Mouse (Mus musculus) midbrain, embryonic 16.5 days (tissue): Measurements from ENCODE around the gene Prr22. TPM values are rescaled to one million over a fixed set of nuclear protein-coding genes. Genes with fewer than 3 reads are reported as not detected.

ENCODE experiments used
- ATAC-seq: fragments of 200-750 bp; cut with Nextera tagmentation; 2 replicates; pipeline ENCODE4 v1.8.0; 2017; ENCODE audit warnings: moderate TSS enrichment
- H3K27ac ChIP-seq: fragments of 300-500 bp; sonication (generic); 2 replicates; pipeline ENCODE4 v1.5.1; 2014; ENCODE audit warnings: mild to moderate bottlenecking, low read length, mixed read lengths
- H3K27me3 ChIP-seq: fragments of 300-500 bp; sonication (generic); 2 replicates; pipeline ENCODE4 v1.6.1; 2014; ENCODE audit warnings: low read depth, low read length, mixed read lengths; ENCODE audit not compliant: control insufficient read depth, insufficient read depth
- H3K36me3 ChIP-seq: fragments of 300-500 bp; sonication (generic); 2 replicates; pipeline ENCODE4 v1.6.1; 2014; ENCODE audit warnings: mild to moderate bottlenecking, low read length, moderate library complexity, mixed read lengths; ENCODE audit not compliant: control insufficient read depth, insufficient read depth
- H3K4me1 ChIP-seq: fragments of 300-500 bp; sonication (generic); 2 replicates; pipeline ENCODE4 v1.6.1; 2014; ENCODE audit warnings: mild to moderate bottlenecking, low read length, mixed read lengths; ENCODE audit not compliant: control insufficient read depth, insufficient read depth
- H3K4me2 ChIP-seq: fragments of 300-500 bp; sonication (generic); 2 replicates; pipeline ENCODE4 v1.6.1; 2014; ENCODE audit warnings: mild to moderate bottlenecking, low read length, mixed read lengths
- H3K4me3 ChIP-seq: fragments of 300-500 bp; sonication (generic); 2 replicates; pipeline ENCODE4 v1.5.1; 2014; ENCODE audit warnings: low read depth, mild to moderate bottlenecking, low read length, moderate library complexity, mixed read lengths
- H3K9ac ChIP-seq: fragments of 300-500 bp; sonication (generic); 2 replicates; pipeline ENCODE4 v1.6.1; 2014; ENCODE audit warnings: low read depth, low read length, mixed read lengths
- H3K9me3 ChIP-seq: fragments of 300-500 bp; sonication (generic); replicated peaks from 2 replicates; pipeline ENCODE4 v1.6.1; 2014; ENCODE audit warnings: mild to moderate bottlenecking, low read length, mixed read lengths; ENCODE audit not compliant: control insufficient read depth, poor library complexity, severe bottlenecking
- WGBS: fragments of 180-500 bp; shearing (Covaris S2); extraction: QIAGEN DNeasy Blood & Tissue Kit; methylation state at CpG from one replicate; pipeline ENCODE4 v1.1.7; 2014; 5-methylcytosine and 5-hydroxymethylcytosine counted together
- polyA plus RNA-seq: library from polyadenylated mRNA; unstranded; fragments of >200 nt; fragmentation: Nextera tagmentation; extraction: Ambion mirVana; gene quantifications from 2 replicates; pipeline ENCODE4 v1.2.1, GENCODE M21; 2015

Prr22 gene
- polyA plus RNA-seq, 1 experiment from 2014 or later: 1.1 TPM

DNA sequence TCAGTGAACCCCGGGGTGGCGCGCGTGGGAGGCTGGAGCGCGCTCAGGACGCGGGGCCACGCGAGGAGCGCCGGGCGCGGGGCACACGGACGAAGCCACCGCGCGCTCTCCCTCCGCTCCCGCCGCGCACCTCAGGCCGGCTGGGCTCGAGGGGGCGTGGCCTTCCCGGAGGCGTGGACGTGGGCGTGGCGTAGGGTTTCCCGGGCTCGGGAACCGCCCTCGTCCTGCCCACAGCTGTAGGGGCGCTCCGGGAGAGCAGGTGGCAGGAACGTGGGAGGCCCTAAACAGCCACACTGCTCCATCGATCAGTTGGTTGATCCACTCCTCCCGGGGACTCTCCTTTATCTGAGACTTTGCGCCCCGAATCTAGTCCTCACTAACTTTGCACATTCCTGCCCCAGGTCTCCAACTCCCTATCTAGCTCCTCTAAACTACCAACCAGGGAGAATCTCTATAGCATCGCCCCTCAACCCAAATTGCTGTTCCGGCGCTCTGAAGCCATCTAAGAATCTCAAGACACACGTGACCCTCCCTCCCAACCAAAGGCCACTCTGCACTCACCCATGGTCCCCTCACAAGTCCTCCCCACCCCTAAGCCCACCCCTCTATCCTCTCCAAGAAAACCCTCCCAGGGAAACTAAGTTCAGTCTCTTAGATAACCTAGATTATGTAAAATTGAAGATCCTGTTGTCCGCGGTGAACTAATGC is 12.5 kb upstream of the Prr22 start, which contains the start of gene Nrtn:
Gene Nrtn, minus strand, starts transcription at position 115 of the 708 bp plus-strand sequence.
- under 1% methylated on average over 40 of the region's 48 CpGs for WGBS
- peak within 1 kb of the TSS; percentile 47 for H3K4me3 ChIP-seq
- H3K27me3 ChIP-seq: peaks cover 60% of the 10 kb centered on the region
- peak within 1 kb of the TSS; percentile 86 for H3K4me2 ChIP-seq
- no peak for ATAC-seq
- peaks cover 17% of the 10 kb centered on the region for H3K4me1 ChIP-seq
- no peaks in the 10 kb centered on the region for H3K9me3 ChIP-seq
- peak within 1 kb of the TSS; percentile 61 for H3K9ac ChIP-seq
- no peak within 1 kb of the TSS for H3K27ac ChIP-seq
- no peaks in the 10 kb centered on the region for H3K36me3 ChIP-seq

DNA sequence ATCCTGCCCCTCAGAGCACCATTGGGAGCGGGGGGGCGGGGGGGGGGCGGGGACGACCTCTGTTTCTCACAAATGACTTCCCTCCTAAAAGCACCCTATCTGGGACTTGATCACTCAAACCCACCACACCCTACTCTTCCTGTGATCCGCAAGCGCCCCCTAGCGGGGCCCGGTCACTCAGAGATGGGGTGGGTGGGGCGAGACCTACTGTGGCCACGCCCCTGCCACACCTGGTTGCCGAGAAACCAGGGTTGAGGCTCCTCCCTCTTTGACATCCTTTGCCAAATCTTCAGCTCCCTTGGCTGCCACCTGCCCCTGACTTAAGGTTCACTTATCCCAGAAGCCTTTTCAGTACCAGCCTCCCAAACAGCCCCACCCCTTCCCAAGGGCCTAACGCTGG is 11.9 kb upstream of the Prr22 start:
- ATAC-seq: no peak
- Histone ChIP-seq H3K4me1 (peaks cover 23% of the 10 kb centered on the region), H3K36me3 (no peaks in the 10 kb centered on the region), H3K9me3 (no peaks in the 10 kb centered on the region), H3K4me3 (no peak overlapping the region), H3K27ac (no peak overlapping the region), H3K4me2 (no peak overlapping the region), H3K9ac (no peak overlapping the region), H3K27me3 (peaks cover 55% of the 10 kb centered on the region)
- 5% methylated on average over 12 of the region's 12 CpGs for WGBS

DNA sequence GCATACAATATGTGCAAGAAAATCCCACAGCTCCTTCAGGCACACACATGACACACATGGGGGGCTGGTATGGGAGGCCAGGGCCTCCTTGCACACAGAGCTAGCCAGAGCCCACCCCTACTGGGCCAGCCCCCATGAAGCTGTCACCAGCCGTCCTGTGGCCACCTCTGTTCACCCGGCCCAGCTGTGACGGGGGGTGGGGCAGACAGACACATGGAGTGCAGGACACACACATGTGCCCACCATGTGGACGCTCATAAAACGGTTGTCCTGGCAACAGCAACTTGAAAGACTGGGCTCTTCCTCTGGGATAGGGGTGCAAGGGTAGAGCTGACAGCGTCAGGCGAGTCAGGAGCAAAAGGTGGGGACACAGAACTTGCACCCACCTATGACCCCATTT is 10.8 kb upstream of the Prr22 start:
- Histone ChIP-seq H3K36me3 (no peaks in the 10 kb centered on the region), H3K4me2 (no peak overlapping the region), H3K4me3 (no peak overlapping the region), H3K9me3 (no peaks in the 10 kb centered on the region), H3K9ac (no peak overlapping the region), H3K27me3 (peaks cover 43% of the 10 kb centered on the region), H3K4me1 (peaks cover 29% of the 10 kb centered on the region), H3K27ac (no peak overlapping the region)
- WGBS: 49% methylated on average over 7 of the region's 7 CpGs
- no peak for ATAC-seq

DNA sequence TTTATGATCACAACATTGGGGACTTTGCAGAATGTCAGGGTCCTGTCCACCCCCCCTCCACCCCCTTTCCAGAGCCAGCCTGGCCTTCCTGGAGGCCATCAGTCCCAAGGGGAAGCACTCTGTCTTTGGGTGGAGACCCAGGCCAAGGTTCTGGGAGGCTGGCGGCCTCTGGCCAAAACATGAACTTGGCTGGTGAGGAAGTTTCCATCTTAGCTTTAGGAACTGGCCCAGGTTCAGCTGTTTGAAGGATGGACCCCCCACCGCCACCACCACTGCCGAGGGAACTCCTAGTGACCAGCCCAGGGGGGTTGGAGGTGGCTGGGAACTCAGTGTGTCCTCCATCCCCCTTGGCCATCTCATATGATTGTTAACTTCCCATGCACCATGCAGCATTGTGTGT is 9.0 kb upstream of the Prr22 start:
- Histone ChIP-seq H3K4me2 (no peak overlapping the region), H3K27ac (no peak overlapping the region), H3K9ac (no peak overlapping the region), H3K36me3 (no peaks in the 10 kb centered on the region), H3K9me3 (no peaks in the 10 kb centered on the region), H3K4me3 (no peak overlapping the region), H3K27me3 (peaks cover 25% of the 10 kb centered on the region), H3K4me1 (peaks cover 35% of the 10 kb centered on the region)
- 75% methylated on average over 3 of the region's 3 CpGs for WGBS
- ATAC-seq: no peak

DNA sequence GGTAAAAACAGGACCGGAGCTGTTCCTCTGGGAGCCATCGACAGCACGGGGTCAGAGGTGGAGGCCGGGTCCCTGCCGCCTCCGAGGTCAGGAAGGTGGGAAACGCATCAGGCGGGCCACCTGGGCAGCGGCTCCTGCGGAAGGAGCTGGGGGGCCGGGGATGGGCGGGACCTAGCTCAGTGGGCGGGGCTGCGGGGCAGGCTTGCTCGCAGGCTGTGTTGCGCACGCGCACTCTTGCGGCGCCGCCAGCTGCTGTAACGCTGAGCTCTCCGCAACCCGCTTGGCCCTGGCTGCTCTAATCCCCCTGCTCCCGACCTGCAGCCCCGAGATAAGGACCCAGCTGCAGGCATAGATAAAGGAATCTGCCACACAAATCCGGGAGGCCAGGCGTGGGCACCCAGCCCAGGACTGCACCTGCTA is 8.0 kb upstream of the Prr22 start:
- H3K4me1 ChIP-seq: peaks cover 31% of the 10 kb centered on the region
- H3K4me2 ChIP-seq: peak overlapping the region; percentile 71
- peak overlapping the region; percentile 96 for H3K27ac ChIP-seq
- WGBS: under 1% methylated on average over 25 of the region's 28 CpGs
- H3K9me3 ChIP-seq: no peaks in the 10 kb centered on the region
- ATAC-seq: peak; percentile 34
- peak overlapping the region; percentile 47 for H3K4me3 ChIP-seq
- peaks cover 16% of the 10 kb centered on the region for H3K27me3 ChIP-seq
- H3K9ac ChIP-seq: peak overlapping the region; percentile 71
- no peaks in the 10 kb centered on the region for H3K36me3 ChIP-seq

DNA sequence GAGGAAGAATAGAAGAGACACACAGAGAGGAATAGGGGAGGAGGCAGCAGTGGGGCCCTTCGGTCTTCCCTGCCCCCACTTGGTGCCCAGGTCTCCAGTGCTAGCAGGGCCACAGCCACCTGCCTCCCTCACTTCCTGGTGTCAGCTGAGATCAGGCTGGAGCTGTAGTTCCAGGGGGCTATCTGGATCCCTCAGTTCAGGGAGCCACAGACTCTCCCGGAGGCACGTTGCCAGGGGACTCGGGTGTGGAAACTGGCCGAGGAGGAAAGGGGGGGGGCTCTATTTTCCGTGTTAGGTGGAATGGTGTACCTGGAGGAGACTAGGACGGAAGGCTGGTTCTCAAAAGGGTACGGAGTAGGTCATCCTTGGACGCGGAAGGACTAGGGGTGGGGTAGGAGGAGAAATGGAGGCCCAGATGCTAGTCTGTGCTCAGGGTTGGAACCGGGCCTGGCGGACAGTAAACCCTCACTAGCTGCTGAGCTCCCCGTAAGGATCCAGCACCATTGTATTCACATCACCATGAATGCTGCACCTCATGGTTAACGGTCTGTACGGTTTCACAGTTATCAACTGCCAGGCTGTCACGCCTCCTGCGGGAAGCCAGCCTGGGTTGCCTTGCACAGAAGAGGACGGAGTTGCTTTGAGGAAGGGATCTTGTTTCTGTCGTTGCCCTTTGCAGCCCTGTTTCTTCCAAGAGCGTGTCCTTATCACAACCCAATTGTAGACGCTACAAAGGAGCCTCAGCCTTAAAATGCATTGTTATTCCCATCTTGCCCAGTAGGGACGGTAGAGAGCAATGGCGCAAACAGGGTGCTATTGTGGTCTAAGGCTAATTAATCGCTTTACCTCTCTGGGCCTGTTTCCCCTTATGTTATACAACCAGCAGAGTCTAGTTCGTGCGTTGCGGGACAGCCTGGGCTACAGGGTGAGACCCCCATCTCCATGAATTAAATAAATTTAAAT is 7.0 kb upstream of the Prr22 start:
- Histone ChIP-seq H3K9me3 (no peaks in the 10 kb centered on the region), H3K4me1 (peaks cover 22% of the 10 kb centered on the region), H3K36me3 (peaks cover 2% of the 10 kb centered on the region; the same call in 1 of the 2 replicates), H3K4me2 (peak overlapping the region; percentile 71), H3K4me3 (no peak overlapping the region), H3K27ac (peak overlapping the region; percentile 96), H3K9ac (peak overlapping the region; percentile 71; the same call in 1 of the 2 replicates), H3K27me3 (peaks cover 6% of the 10 kb centered on the region)
- WGBS: 45% methylated on average over 27 of the region's 27 CpGs
- ATAC-seq: no peak

DNA sequence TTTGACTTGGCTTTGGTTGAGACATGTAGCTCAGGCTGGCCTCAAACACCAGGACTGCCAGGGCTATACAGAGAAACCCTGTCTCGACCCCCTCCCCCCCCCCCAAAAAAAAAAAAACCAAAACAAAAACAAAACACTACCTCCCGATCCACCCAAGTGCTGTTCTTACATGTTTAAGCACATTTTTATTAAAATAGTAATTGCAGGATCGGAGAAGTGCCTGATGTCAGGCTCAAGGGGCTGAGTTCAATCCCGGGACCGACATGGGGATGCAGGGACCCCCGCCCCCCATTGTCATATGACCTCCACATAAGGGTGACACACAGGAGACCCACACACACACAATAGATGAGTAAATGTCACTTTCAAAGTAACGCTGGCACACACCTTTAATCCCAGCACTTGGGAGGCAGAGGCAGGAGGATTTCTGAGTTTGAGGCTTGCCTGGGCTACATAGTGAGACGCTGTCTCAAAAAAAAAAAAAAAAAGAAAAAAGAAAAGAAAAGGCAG is 6.3 kb upstream of the Prr22 start:
- H3K9ac ChIP-seq: no peak overlapping the region
- 77% methylated on average over 8 of the region's 8 CpGs for WGBS
- H3K27ac ChIP-seq: peak overlapping the region; percentile 94; the same call in 1 of the 2 replicates

DNA sequence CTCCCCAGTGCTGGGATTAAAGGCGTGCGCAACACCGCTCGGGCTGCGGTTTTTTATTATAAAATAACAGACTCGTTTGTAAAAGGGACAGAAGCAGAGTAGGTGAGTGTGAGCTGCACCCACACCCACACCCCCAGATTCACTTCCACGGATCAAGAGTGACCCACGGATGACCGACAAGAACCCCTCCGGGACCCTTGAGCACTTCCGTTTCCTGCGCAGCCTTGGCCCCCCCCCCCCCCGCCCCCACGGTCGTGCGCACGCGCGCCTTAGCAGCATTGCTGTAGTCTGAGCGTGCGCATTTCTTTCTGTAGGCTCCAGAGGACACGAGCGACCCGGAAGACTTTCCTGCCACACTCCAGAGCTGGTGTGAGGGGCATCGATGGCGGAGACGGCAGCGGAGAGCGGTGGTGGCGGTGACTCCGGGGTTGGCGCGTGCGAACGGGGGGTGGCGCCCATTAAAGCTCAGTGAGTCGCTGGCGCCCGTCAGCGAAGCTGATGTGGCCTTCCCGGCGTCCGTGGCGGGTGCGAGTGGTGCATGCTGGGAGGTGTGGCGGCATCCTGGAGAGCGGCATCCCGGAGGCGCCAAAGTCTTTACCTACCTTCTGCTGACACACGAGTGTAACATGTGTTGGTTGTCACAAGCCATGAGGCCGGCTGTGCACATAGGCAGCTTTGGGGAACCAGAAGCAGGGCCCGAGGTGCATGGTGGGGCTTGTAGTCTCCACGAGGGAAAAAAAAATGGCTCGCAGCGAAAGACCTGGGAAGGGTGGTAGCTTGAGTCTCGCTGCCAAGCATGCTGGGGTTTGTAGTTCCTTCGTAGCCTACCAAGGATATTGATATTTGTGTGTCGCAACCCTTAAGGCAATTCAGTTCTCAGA is 5.3 kb upstream of the Prr22 start, which contains the start of gene Dus3l:
Gene Dus3l, plus strand, starts transcription at position 284 of the 881 bp plus-strand sequence.
- H3K9ac ChIP-seq: peak within 1 kb of the TSS; percentile 76
- no peaks in the 10 kb centered on the region for H3K9me3 ChIP-seq
- peak within 1 kb of the TSS; percentile 68 for H3K4me3 ChIP-seq
- H3K36me3 ChIP-seq: peaks cover 9% of the 10 kb centered on the region; the same call in 1 of the 2 replicates
- peak within 1 kb of the TSS; percentile 80 for H3K4me2 ChIP-seq
- 1% methylated on average over 58 of the region's 58 CpGs for WGBS
- peak within 1 kb of the TSS; percentile 94 for H3K27ac ChIP-seq
- peak; percentile 86 for ATAC-seq
- H3K4me1 ChIP-seq: peaks cover 21% of the 10 kb centered on the region
- no peaks in the 10 kb centered on the region for H3K27me3 ChIP-seq

More for the DNA sequence above, 6.3 kb upstream of the Prr22 start:
- H3K4me1 ChIP-seq: peaks cover 21% of the 10 kb centered on the region
- H3K36me3 ChIP-seq: peaks cover 7% of the 10 kb centered on the region; the same call in 1 of the 2 replicates
- H3K4me3 ChIP-seq: peak overlapping the region; percentile 68
- peak overlapping the region; percentile 58 for H3K4me2 ChIP-seq
- no peaks in the 10 kb centered on the region for H3K9me3 ChIP-seq
- ATAC-seq: no peak
- H3K27me3 ChIP-seq: no peaks in the 10 kb centered on the region
